Mouse (Mus musculus) bone marrow macrophage, adult 2 months (primary cell): ENCODE results near the gene Dnase1.

Experiments
- CTCF ChIP-seq: IDR thresholded peaks from 2 replicates; pipeline ENCODE4 v1.5.1; 2012; ENCODE audit warnings: low read depth, mild to moderate bottlenecking, low read length, moderate library complexity
- POLR2A ChIP-seq: IDR thresholded peaks from 2 replicates; pipeline ENCODE4 v1.6.1; 2012; ENCODE audit warnings: mild to moderate bottlenecking, low read depth, low read length, borderline replicate concordance

DNA sequence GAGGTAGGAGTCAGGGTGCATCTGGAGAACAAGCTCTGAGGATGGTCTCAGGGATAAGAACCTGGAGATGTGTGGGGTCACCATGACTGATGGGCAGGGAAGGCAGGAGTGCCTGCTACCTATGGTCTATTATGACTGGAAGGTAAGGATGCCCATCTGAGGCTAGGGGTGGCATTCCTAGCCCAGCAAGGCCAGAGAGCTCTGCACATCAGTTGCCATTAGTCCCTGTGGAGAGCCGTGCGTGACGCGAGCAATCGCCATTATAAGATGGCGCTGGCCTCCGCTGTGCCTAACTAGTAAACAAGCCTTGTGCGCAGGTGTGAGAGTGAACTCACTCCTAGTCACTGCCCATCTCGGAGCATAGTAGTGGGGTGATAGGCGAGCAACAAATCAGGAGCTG, 6.2 kb upstream of the Dnase1 start:
- TF ChIP-seq POLR2A: no peak
- TF ChIP-seq CTCF: no peak
